Mouse (Mus musculus) lung, embryonic 15.5 days (tissue): ENCODE results near the gene Dcaf1. TPM values are rescaled to one million over a fixed set of nuclear protein-coding genes. Genes with fewer than 3 reads are reported as not detected.
A peak's percentile ranks its signal among the peaks of the same experiment; 100 is the strongest.

Experiments used
- ATAC-seq: fragments of 200-750 bp; cut with Nextera tagmentation; 2 replicates; pipeline ENCODE4 v1.8.0; 2017; ENCODE audit warnings: moderate number of reproducible peaks, borderline replicate concordance; ENCODE audit not compliant: low FRiP score, low TSS enrichment; ENCODE audit errors: extremely low read depth
- H3K27ac ChIP-seq: fragments of 300-500 bp; sonication (generic); 2 replicates; pipeline ENCODE4 v1.5.1; 2015; ENCODE audit warnings: moderate library complexity, mild to moderate bottlenecking, inconsistent platforms
- H3K27me3 ChIP-seq: fragments of 300-500 bp; sonication (generic); 2 replicates; pipeline ENCODE4 v1.6.1; 2015; ENCODE audit warnings: inconsistent platforms
- H3K36me3 ChIP-seq: fragments of 300-500 bp; sonication (generic); 2 replicates; pipeline ENCODE4 v1.6.1; 2015; ENCODE audit warnings: inconsistent platforms
- H3K4me1 ChIP-seq: fragments of 300-500 bp; sonication (generic); 2 replicates; pipeline ENCODE4 v1.6.1; 2015; ENCODE audit warnings: inconsistent platforms
- H3K4me2 ChIP-seq: fragments of 300-500 bp; sonication (generic); 2 replicates; pipeline ENCODE4 v1.6.1; 2015; ENCODE audit warnings: inconsistent platforms, mild to moderate bottlenecking, moderate library complexity
- H3K4me3 ChIP-seq: fragments of 300-500 bp; sonication (generic); 2 replicates; pipeline ENCODE4 v1.5.1; 2015; ENCODE audit warnings: mild to moderate bottlenecking, inconsistent platforms
- H3K9ac ChIP-seq: fragments of 300-500 bp; sonication (generic); 2 replicates; pipeline ENCODE4 v1.6.1; 2015; ENCODE audit warnings: inconsistent platforms
- H3K9me3 ChIP-seq: fragments of 300-500 bp; sonication (generic); 2 replicates; pipeline ENCODE4 v1.6.1; 2016; ENCODE audit warnings: inconsistent platforms
- WGBS: fragments of 180-500 bp; shearing (Covaris S2); methylation state at CpG from one replicate; pipeline ENCODE4 v1.1.7; 2015; 5-methylcytosine and 5-hydroxymethylcytosine counted together
- polyA plus RNA-seq: library from polyadenylated mRNA; unstranded; fragments of >200 nt; fragmentation: Nextera tagmentation; extraction: Ambion mirVana; gene quantifications from 2 replicates; pipeline ENCODE4 v1.2.1, GENCODE M21; 2015

Gene Dcaf1
- 17.4 and 18.4 TPM in 2 replicates for polyA plus RNA-seq

- no peaks in the 10 kb centered on the region for H3K36me3 ChIP-seq
- peak; percentile 98 for ATAC-seq
- H3K9me3 ChIP-seq: no peaks in the 10 kb centered on the region
- no peaks in the 10 kb centered on the region for H3K27me3 ChIP-seq
- peak within 1 kb of the TSS; percentile 98 for H3K4me3 ChIP-seq
- H3K4me1 ChIP-seq: 0 out of 2 replicates have a peak, but pooled peaks cover 7% of the 10 kb centered on the region
- WGBS: under 1% methylated on average over 60 of the region's 71 CpGs
- peak within 1 kb of the TSS; percentile 72 for H3K4me2 ChIP-seq
- H3K27ac ChIP-seq: peak within 1 kb of the TSS; percentile 95
- peak within 1 kb of the TSS; percentile 91 for H3K9ac ChIP-seq
Observed at GRCm38 (mm10) chr9:106821618-106822380, at the start of gene Dcaf1. Dcaf1 (plus strand) TSS chr9:106821874.

GRCm38 (mm10) chr9:106776116-106776515 lies 45.6 kb upstream of the Dcaf1 start:
- ATAC-seq: no peak
- Histone ChIP-seq H3K36me3 (no peaks in the 10 kb centered on the region), H3K9me3 (no peaks in the 10 kb centered on the region), H3K4me2 (no peak overlapping the region), H3K9ac (no peak overlapping the region), H3K4me1 (no peaks in the 10 kb centered on the region), H3K27me3 (no peaks in the 10 kb centered on the region), H3K27ac (no peak overlapping the region), H3K4me3 (no peak overlapping the region)
- WGBS: 91% methylated on average over 1 of the region's 1 CpGs

GRCm38 (mm10) chr9:106777423-106777822 lies 44.3 kb upstream of the Dcaf1 start:
- H3K4me2 ChIP-seq: no peak overlapping the region
- H3K27ac ChIP-seq: no peak overlapping the region
- no peaks in the 10 kb centered on the region for H3K36me3 ChIP-seq
- no peak overlapping the region for H3K9ac ChIP-seq
- no peak overlapping the region for H3K4me3 ChIP-seq
- no peaks in the 10 kb centered on the region for H3K27me3 ChIP-seq
- H3K9me3 ChIP-seq: no peaks in the 10 kb centered on the region
- H3K4me1 ChIP-seq: no peaks in the 10 kb centered on the region
- WGBS: 73% methylated on average over 3 of the region's 3 CpGs
- ATAC-seq: no peak

DNA sequence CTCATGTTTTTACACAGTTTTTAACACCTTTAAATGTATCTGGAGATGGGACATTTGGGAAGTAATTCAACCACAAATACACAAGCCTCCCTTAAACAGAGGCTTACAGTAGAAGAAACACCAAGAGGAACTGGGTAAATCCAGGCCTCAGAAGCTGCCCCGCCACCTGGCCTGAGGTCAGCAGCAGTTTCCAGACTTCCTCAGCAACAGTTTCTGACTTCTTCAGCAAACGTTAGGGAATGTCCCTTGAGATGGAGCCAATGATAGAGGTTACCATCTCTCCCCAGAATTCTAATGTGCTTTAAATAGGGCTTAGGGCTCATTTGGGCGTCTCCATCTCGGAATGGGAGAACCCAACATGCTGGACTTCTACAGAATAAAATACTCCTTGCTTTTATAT lies 43.4 kb upstream of the Dcaf1 start:
- H3K4me3 ChIP-seq: no peak overlapping the region
- H3K9ac ChIP-seq: no peak overlapping the region
- no peaks in the 10 kb centered on the region for H3K4me1 ChIP-seq
- WGBS: 80% methylated on average over 4 of the region's 4 CpGs
- H3K27ac ChIP-seq: no peak overlapping the region
- H3K27me3 ChIP-seq: no peaks in the 10 kb centered on the region
- H3K4me2 ChIP-seq: no peak overlapping the region
- no peaks in the 10 kb centered on the region for H3K9me3 ChIP-seq
- no peaks in the 10 kb centered on the region for H3K36me3 ChIP-seq
- ATAC-seq: no peak

DNA sequence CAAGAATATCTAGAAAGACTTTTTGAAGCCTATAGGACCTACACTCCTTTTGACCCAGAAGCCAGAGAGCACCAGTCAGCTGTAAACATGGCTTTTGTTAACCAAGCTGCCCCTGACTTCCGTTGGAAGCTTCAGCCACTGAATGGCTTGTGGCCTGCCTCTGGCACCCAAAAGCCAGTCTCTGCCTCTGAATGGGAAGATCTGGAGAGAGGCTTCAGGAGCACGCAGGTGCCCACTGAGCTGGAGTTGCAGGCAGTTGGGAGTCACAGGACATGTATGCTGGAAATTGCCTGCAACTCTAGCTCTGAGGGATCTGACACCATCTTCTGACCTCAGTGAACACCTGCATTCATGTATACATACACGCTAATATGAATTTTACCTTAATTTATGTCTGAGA lies 41.6 kb upstream of the Dcaf1 start:
- no peak for ATAC-seq
- H3K9ac ChIP-seq: no peak overlapping the region
- 80% methylated on average over 3 of the region's 3 CpGs for WGBS
- no peaks in the 10 kb centered on the region for H3K36me3 ChIP-seq
- no peak overlapping the region for H3K4me2 ChIP-seq
- no peak overlapping the region for H3K27ac ChIP-seq
- no peaks in the 10 kb centered on the region for H3K9me3 ChIP-seq
- no peaks in the 10 kb centered on the region for H3K27me3 ChIP-seq
- no peaks in the 10 kb centered on the region for H3K4me1 ChIP-seq
- H3K4me3 ChIP-seq: no peak overlapping the region

DNA sequence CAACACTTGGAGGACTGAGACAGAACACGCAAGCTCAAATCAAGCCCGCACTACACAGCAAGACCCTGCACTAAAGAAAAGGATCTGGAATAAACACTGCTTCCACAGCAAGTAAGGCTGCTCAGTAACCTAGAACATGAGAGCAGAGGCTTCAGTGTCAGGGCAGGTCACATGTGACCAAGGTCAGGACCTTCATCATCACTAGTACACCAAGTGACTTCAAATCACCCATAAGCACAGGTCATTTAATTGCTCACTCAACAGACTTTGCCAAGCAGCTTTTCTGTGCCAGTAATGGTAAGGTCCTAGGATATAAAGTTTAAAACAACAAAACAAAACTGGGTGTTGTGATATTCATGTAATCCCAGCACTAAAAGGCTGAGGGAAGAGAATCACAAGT lies 38.1 kb upstream of the Dcaf1 start:
- no peak overlapping the region for H3K9ac ChIP-seq
- H3K27ac ChIP-seq: no peak overlapping the region
- WGBS: 98% methylated on average over 2 of the region's 2 CpGs

DNA sequence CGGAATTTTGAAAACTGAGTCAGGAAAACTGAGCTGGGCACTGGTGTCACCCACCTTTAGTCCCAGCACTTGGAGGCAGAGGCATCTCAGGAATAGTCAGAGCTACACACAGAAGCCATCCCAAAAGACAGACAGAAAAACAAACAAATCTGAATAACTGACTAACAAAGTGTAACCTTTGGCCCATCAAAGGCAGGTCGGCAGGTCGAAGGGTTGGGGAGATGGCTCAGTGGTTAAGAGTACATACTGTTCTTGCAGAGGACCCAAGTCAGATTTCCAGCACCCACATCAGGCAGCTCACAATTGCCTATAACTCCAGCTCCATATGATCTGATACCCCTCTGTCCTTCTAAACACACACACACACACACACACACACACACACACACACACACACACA lies 36.5 kb upstream of the Dcaf1 start:
- no peak for ATAC-seq
- H3K4me2 ChIP-seq: no peak overlapping the region
- 68% methylated on average over 3 of the region's 3 CpGs for WGBS

More for the DNA sequence above, 38.1 kb upstream of the Dcaf1 start:
- Histone ChIP-seq H3K27me3 (no peaks in the 10 kb centered on the region), H3K36me3 (no peaks in the 10 kb centered on the region), H3K4me3 (no peak overlapping the region), H3K4me2 (no peak overlapping the region), H3K4me1 (peaks cover 6% of the 10 kb centered on the region), H3K9me3 (no peaks in the 10 kb centered on the region)
- no peak for ATAC-seq

DNA sequence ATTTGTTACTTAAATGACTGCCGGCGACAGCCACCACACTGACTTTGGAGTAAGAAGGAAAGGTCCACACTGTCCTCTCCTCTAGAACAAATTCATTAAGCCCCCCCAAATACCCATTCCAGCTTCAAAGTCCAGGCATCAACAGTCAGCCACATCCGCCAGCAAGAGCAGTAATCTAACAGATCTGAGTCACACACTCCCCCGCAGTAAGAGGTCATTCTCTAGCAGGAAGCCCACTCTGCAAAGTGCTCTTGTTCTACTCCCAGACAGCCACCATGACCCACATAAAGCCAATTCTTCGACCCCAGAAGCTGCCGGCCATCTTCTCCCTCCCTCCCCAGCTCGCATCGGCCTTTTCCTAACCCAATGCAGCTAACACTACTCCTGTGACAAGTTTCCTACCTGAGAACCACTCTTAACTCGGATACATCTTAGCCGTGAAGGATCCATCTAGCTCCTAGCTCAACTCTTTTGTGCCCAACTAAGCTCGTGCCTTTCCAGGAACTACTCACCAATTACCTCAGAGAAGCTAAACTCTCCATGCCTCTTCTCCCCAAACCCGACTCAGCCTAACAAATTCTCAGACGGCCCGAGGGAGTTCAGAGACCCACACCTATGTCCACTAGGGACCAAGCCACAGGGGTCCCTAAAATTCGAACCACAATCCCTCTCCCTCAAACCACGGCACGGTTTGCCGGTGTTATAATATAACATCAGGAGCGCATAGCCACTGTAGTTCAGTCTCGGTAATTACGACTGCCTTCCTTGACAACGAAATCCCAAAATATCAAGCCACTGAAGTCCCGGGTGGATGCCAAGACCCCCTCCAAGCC lies 33.5 kb upstream of the Dcaf1 start:
- Histone ChIP-seq H3K9ac (peak overlapping the region; percentile 97), H3K4me3 (peak overlapping the region; percentile 87)
- ATAC-seq: no peak

More for the DNA sequence above, 36.5 kb upstream of the Dcaf1 start:
- Histone ChIP-seq H3K27ac (no peak overlapping the region), H3K9me3 (no peaks in the 10 kb centered on the region), H3K4me1 (peaks cover 12% of the 10 kb centered on the region), H3K27me3 (no peaks in the 10 kb centered on the region), H3K9ac (no peak overlapping the region), H3K4me3 (no peak overlapping the region), H3K36me3 (no peaks in the 10 kb centered on the region)

GRCm38 (mm10) chr9:106788812-106789321 lies 32.8 kb upstream of the Dcaf1 start, which contains the start of gene Rad54l2:
Rad54l2 (minus strand) TSS chr9:106789194.
- Histone ChIP-seq H3K4me3 (peak within 1 kb of the TSS; percentile 87), H3K27ac (peak within 1 kb of the TSS; percentile 93), H3K9me3 (no peaks in the 10 kb centered on the region), H3K27me3 (no peaks in the 10 kb centered on the region), H3K9ac (peak within 1 kb of the TSS; percentile 97), H3K36me3 (no peaks in the 10 kb centered on the region), H3K4me2 (peak within 1 kb of the TSS; percentile 79), H3K4me1 (peaks cover 12% of the 10 kb centered on the region)
- WGBS: under 1% methylated on average over 49 of the region's 49 CpGs
- ATAC-seq: peak; percentile 87

More for the DNA sequence above, 33.5 kb upstream of the Dcaf1 start:
- WGBS: 5% methylated on average over 23 of the region's 23 CpGs
- Histone ChIP-seq H3K27me3 (no peaks in the 10 kb centered on the region), H3K36me3 (no peaks in the 10 kb centered on the region), H3K4me2 (peak overlapping the region; percentile 79), H3K9me3 (no peaks in the 10 kb centered on the region), H3K27ac (peak overlapping the region; percentile 93), H3K4me1 (peaks cover 12% of the 10 kb centered on the region)

DNA sequence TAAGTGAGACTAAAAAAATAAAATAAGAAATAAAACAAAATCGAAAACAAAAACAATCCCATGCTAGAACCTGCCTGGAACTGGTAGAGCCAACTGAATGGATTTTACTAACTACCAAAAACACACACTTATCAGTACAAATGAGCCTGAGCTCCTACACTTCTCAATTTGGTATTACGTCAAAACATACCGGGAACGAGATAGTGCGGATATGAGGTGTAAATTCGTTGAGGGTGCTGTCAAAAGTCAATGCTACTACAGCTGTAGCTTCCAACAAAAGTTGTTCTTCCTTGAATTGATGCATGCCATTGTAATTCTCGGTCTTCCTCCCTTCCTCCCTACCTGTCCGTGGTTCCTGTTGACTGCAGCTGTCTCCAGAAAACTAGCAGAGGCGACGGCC lies 32.3 kb upstream of the Dcaf1 start:
- 0 out of 2 replicates have a peak, but pooled peaks have one; percentile 40 for ATAC-seq

GRCm38 (mm10) chr9:106790831-106791230 lies 30.8 kb upstream of the Dcaf1 start:
- no peak overlapping the region for H3K27ac ChIP-seq
- WGBS: 60% methylated on average over 6 of the region's 6 CpGs
- H3K27me3 ChIP-seq: no peaks in the 10 kb centered on the region
- H3K9ac ChIP-seq: no peak overlapping the region
- ATAC-seq: no peak
- H3K36me3 ChIP-seq: no peaks in the 10 kb centered on the region
- no peak overlapping the region for H3K4me2 ChIP-seq
- H3K9me3 ChIP-seq: no peaks in the 10 kb centered on the region
- no peak overlapping the region for H3K4me3 ChIP-seq
- peaks cover 12% of the 10 kb centered on the region for H3K4me1 ChIP-seq

More for the DNA sequence above, 32.3 kb upstream of the Dcaf1 start:
- Histone ChIP-seq H3K4me2 (peak overlapping the region; percentile 79), H3K27me3 (no peaks in the 10 kb centered on the region), H3K9ac (peak overlapping the region; percentile 97), H3K4me3 (peak overlapping the region; percentile 87), H3K36me3 (no peaks in the 10 kb centered on the region), H3K27ac (0 out of 2 replicates have a peak overlapping the region, but pooled peaks have one; percentile 93), H3K9me3 (no peaks in the 10 kb centered on the region), H3K4me1 (peaks cover 12% of the 10 kb centered on the region)
- WGBS: 8% methylated on average over 10 of the region's 10 CpGs
